Mouse (Mus musculus) forelimb bud, embryonic 11.5 days (tissue): ENCODE results near the gene Acss1.

Source experiments
- DNase-seq: peaks from one replicate; pipeline ENCODE4 v3.0.0-alpha.2; 2012; ENCODE audit warnings: low read depth, low spot score

Acss1 gene

DNA sequence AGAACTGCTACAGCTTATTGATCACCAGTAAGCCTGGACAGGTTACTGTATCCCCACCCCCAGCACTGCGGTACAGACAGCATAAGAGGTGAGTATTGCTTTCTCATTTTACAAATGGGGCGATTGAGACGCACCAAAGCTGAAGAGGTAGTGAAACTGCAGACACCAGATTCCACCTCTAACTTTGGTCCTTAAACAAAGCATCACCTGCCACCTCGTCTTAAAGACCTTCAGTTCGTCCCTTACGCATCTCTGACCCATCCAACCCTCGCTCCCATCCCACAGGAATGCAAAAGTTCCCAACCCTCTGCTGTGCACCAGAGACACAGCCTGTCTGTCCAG lies 1.6 kb downstream of the Acss1 start:
- DNase-seq = no peak

DNA sequence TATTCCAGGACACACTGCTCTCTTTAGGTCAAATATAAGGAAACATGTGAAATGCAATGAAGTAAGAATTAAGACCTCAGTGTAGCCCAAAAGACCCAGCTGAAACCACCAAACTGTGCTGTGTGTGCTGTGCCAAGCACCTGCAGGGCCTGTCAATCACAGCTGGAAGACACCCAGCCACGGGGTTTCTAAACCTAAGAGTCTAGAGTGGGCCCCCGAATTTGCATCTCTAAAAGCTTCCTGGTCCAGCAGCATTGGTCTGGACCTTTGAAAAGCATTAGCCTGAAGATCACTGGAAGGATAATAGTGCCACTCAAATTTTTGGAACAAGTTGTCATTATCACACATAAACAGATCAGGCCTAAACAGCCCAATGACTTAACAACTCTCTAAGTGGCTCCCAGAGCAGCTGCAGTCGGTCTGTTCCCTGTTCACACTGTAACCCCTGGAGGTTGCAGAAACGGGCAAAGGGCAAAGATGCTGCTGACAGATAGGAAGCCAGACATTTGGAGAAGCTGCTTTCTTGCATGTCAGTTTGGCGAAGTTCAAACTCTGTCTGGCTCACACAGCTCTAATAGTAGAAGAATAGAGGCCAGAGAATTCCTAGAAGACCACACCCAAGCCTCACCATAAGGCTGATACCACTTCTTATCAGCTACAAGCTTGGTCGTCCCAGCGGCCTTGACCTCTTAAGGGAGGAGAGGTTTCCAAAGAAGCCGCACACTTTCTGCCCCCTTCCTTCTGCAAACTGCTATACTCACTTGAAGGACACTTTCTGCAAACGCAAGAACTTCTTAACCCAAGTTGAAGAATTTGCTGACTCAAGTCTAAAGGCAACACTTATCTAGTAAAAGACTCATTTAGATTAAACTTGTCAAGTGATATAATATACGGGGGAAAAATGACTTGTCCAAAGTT lies 2.5 kb downstream of the Acss1 start:
- no peak for DNase-seq

- DNase-seq = no peak
Measured at GRCm38 (mm10) chr2:150665006-150665405, 3.3 kb downstream of the Acss1 start.

GRCm38 (mm10) chr2:150664152-150664920 lies 4.0 kb downstream of the Acss1 start:
- no peak for DNase-seq

DNA sequence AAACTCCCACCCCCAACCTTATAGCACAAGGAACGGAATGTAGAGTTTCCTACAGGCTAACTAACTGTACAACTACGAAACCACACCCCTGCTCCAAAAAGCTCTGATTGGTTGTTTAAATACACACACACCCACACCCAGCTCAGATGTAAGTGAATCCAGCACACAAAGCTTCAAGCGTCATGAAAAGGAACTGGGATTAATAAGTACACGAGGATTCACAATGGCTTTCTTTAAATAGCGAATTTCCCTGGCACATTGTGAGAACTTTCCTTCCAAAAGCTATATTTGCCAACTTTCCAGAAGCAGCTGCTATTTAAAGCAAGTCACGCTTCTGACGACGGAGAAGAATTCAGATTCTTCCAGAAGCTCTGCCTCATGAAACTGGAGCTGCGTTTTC lies 5.0 kb downstream of the Acss1 start:
- no peak for DNase-seq

- DNase-seq = no peak
Measured at GRCm38 (mm10) chr2:150662007-150662406, 6.3 kb downstream of the Acss1 start.

DNA sequence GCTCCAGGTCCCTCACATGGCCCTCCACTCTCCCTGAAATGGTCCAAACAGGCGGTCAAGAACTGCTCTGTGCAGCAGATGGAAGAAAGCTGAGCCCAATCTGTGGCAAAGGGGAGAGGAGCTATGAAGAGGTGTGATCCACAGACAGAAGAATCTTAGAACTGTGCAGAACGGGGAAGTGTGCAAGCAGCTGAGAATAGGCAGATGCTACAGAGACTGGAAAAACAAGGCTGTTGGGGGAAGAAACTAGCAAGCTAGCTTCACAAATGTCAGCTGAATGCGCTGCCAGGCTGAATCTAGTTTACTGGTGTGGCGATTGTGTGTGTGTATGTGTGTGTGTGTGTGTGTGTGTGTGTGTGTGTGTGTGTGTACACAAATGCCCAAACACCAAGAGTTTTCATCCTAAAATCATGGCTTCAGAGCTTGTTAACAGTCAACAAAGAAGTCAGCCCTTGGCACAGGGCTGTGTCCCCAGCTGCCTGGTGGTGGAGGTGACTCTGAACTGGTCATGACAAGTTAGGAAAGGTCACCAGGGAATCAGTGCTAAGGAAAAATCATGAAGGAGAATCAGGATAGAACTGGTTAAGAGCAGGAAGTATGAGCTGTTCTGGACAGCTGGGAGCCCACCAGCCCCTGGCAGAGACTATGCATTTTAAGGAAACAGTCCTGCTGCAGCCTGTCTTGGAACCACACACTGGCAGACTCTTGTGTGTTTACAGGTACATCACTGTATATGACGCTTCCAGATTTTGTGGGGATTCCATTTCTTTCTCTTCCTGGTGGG lies 7.4 kb downstream of the Acss1 start:
- no peak for DNase-seq

GRCm38 (mm10) chr2:150660049-150660448 lies 8.3 kb downstream of the Acss1 start:
- no peak for DNase-seq

- DNase-seq = no peak
Measured at GRCm38 (mm10) chr2:150656975-150657768, 11.1 kb downstream of the Acss1 start.

DNA sequence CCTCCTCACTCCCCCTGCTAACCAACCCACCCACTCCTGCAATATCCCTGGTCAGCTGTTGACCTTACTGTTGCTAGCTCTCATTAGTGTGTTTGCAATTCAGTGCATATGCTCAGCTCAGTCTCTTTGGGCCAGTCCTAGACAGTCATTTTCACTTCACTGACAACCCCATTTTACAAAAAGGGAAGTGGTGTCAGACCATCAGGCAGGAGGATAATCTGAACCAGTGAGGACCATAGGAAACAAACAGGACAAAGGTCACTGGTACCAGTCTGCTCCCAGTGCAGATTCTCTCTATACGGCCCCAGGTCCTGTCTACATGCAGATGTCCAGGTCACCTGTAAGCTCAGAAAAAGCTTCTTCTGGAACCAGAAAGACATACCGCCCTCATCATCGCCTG lies 12.2 kb downstream of the Acss1 start:
- DNase-seq = no peak

DNA sequence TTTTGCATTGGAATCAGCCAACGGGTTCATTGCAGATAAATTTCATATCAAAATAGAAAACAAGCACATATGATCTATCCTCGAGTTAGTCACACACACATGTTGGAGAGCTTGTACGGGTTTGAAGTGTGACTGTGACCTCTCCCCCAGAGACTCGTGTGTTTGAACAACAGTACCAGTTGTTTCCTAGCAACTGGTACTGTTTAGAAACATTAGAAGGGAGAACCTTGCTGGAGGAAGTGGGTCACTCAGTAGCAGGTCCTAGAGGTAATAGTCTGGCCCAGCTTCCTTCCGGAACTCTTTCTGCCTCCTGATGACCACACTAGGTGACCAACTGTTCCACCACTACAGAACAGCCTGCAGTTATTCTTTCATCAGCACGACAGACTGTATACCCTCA lies 13.0 kb downstream of the Acss1 start:
- DNase-seq = no peak

- no peak for DNase-seq
Measured at GRCm38 (mm10) chr2:150654814-150655213, 13.5 kb downstream of the Acss1 start.

DNA sequence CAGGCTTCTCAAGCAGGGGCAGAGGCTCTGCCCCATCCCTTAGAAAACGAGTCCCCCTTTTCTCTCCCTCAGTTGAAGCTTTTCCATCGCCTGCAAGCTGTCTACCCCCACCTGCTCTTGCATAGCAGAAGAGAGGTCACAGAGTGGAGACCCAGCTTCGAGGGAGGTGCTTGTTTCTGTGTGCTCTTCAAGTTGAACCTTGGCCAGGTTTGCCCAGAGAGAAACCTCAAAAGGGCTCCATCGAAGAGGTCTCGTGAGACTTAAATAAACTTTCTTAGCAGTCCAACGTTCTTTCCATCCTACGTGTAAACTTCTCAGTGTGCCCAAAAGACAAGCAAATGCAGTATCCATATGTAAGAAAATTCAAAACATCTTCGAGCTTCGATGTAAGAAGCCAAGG lies 16.9 kb downstream of the Acss1 start:
- DNase-seq = no peak

DNA sequence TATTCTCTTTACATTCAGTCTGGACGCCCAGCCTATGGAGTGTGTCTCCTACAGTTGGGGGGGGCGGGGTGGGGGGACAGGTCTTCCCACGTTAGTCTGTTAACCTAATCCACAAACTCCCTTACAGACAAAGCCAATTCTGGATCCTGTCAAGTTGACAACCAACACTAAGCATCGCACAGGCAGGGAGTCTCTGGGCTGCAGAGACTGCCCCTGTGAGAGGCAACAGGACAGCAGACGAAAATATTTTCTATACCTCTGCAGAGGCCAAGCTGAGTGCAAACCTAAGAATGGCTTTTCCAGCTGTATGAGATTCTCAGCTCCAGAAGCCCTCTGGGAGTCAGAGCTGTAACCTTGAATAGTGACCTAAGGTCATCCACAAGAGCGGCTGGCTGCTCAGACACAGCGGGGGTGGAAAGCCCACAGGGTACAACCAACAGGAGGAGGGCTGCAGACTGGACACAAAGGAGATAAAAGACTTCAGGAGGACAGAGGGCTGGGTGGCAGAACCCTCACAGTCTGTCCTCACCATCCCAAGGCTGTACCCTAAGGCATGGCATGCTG lies 17.7 kb downstream of the Acss1 start:
- DNase-seq = no peak

GRCm38 (mm10) chr2:150648300-150648895 lies 19.9 kb downstream of the Acss1 start:
- no peak for DNase-seq

DNA sequence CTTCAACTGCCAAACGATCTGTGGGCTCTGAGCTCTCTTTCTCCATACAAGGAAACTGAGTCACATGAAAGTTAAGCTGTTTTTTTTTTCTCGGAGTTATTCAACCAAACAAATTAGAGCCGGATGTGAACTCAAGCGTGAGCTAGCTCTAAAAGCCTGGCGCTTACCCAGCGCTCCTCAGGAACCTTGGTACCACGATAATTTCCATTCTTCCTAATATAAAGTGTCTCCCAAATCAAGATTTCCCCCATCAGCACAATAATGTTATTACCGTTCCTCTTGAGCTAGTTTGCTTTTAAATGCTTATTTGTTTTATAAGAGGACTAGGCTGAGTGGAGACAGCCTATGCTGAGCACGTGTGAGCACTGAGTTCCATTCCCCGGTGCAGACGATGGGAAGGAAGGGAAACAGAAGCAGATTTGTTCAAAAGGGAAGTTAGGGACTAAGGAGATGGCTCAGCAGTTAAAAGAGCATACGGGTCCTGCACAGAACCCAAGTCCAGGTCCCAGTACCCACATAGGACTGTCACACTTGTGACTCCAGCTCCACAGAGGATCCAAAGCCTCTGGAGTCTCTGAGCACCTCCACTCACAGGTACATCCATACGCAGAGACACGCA lies 20.5 kb downstream of the Acss1 start:
- DNase-seq = no peak

DNA sequence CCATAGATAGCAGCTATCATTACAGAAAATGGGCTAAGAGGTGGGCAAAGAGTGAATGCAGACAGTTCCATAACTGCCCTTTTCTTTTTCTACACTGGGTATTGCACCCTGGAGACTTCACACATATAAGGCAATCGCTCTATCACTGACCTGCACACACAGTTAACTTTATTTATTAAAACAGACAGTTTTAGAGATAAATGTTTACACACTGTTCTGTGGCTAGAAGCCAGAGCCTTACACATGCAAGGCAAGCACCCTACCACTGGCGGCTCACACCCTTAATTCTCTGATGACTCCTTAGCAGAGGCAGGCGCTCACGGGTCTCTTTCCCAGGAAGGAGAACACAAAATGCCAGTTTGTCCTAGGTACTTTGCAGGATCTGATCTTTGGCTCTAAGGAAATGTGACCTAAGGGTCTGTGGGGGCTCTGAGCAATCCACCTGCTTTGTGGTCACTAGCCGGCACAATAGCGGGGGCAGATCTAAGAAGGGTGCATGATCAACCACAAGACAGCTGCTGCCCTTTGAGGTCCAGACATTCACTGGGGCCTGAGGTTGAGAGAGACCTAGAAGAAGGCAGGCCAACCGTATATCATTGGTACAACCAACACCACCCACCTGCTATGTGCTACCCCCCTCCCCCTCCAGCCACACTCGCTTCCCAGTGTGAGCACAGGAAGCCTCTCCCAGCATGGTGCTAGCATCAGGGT lies 21.7 kb downstream of the Acss1 start:
- no peak for DNase-seq

- no peak for DNase-seq
Measured at GRCm38 (mm10) chr2:150645225-150645624, 23.1 kb downstream of the Acss1 start.

DNA sequence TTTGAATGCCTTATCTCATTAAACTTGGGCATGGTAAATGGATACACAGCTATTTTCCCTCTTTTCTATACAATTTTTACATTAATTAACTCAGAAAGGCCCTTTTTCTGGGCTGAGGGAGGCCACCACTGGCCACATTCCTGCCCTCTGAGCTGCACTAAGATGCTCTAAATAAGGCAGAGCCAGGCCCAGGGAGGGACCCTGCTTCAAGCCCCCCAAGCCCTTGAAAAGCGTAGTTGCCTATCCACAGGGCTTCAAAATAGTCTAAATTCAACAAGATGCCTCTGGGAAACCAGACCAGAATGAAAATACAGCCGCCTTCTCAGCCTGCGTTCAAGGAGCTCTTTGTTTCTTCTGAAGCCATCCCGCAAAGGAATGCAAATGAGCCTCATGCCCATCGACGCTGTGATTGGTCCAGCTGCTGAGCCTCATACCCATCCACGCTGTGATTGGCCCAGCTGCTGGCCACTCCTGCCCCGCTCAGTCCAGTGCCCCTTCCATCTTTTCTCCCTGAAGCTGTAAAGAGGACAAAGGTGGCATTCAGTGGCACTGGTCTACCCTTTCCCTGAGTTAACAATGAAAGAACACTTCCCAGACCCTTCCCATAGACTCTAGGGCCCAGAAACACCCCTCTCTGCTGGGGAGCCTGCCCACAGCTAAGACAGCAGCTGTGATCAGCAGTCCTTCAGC lies 24.4 kb downstream of the Acss1 start:
- DNase-seq = no peak
